In genomic region chr7:46422764-46423412, GRCm38 (mm10) we compare ENCODE assay signal across 8 mouse cellular contexts. TPM values are rescaled to one million over a fixed set of nuclear protein-coding genes. Genes with fewer than 3 reads are reported as not detected.
DNase-seq lines count a peak whose midpoint lies in the region; ATAC-seq and TF ChIP-seq lines count a peak whose summit lies in the region.

No protein-coding gene starts in this region.

- H3K9ac ChIP-seq in kidney, embryonic 14.5 days (ENCODE audit: low read depth, low read length) = no peak overlapping the region
- no peak overlapping the region for H3K9ac ChIP-seq in forebrain, embryonic 11.5 days (ENCODE audit: low read length)
- H3K9ac ChIP-seq in hindbrain, postnatal 0 days (replicated peaks; ENCODE audit: low read length) = no peak overlapping the region

- TF ChIP-seq POLR2A in bone marrow macrophage, adult 2 months (IDR thresholded peaks at IDR 0.05; ENCODE audit: borderline replicate concordance, low read depth, low read length) = no peak

- H3K4me2 ChIP-seq in kidney, embryonic 14.5 days (replicated peaks; ENCODE audit: low read depth, low read length) = no peak overlapping the region
- no peak overlapping the region; the same call in 1 of the 2 replicates for H3K4me2 ChIP-seq in forebrain, embryonic 11.5 days (ENCODE audit: low read depth, low read length, severe bottlenecking)
- 0 out of 2 replicates have a peak overlapping the region, but pooled peaks have one; percentile 22 for H3K4me2 ChIP-seq in hindbrain, postnatal 0 days (ENCODE audit: low read depth, low read length)

- H3K27me3 ChIP-seq in kidney, embryonic 14.5 days (ENCODE audit: control insufficient read depth, insufficient read depth, low read length) = no peaks in the 10 kb centered on the region
- no peaks in the 10 kb centered on the region for H3K27me3 ChIP-seq in forebrain, embryonic 11.5 days (ENCODE audit: control insufficient read depth, insufficient read depth, low read length)
- H3K27me3 ChIP-seq in hindbrain, postnatal 0 days (ENCODE audit: insufficient read depth, low read length) = no peaks in the 10 kb centered on the region
- H3K27me3 ChIP-seq in limb, embryonic 10.5 days (ENCODE audit: low read depth, poor library complexity, severe bottlenecking) = no peaks in the 10 kb centered on the region

- H3K9me3 ChIP-seq in kidney, embryonic 14.5 days (ENCODE audit: control insufficient read depth, low read length) = no peaks in the 10 kb centered on the region
- H3K9me3 ChIP-seq in forebrain, embryonic 11.5 days (ENCODE audit: control insufficient read depth, low read length) = no peaks in the 10 kb centered on the region
- no peaks in the 10 kb centered on the region for H3K9me3 ChIP-seq in hindbrain, postnatal 0 days (ENCODE audit: low read length)
- no peaks in the 10 kb centered on the region for H3K9me3 ChIP-seq in limb, embryonic 10.5 days (replicated peaks)

- H3K27ac ChIP-seq in kidney, embryonic 14.5 days (ENCODE audit: low read depth, low read length) = no peak overlapping the region
- H3K27ac ChIP-seq in bone marrow macrophage, adult 2 months (ENCODE audit: insufficient read depth, low read depth, low read length) = no peak overlapping the region
- 0 out of 2 replicates have a peak overlapping the region, but pooled peaks have one; percentile 6 for H3K27ac ChIP-seq in forebrain, embryonic 11.5 days (ENCODE audit: low read depth, low read length)
- peak overlapping the region; percentile 52 for H3K27ac ChIP-seq in hindbrain, postnatal 0 days
- H3K27ac ChIP-seq in limb, embryonic 10.5 days = no peak overlapping the region

- no peak overlapping the region for H3K4me3 ChIP-seq in kidney, embryonic 14.5 days (ENCODE audit: low read length)
- H3K4me3 ChIP-seq in bone marrow macrophage, adult 2 months (ENCODE audit: insufficient read depth, low read length) = no peak overlapping the region
- H3K4me3 ChIP-seq in forebrain, embryonic 11.5 days (ENCODE audit: low read depth, low read length) = no peak overlapping the region
- H3K4me3 ChIP-seq in hindbrain, postnatal 0 days (ENCODE audit: low read length) = no peak overlapping the region
- H3K4me3 ChIP-seq in limb, embryonic 10.5 days = no peak overlapping the region

- 66% methylated on average over 17 of the region's 18 CpGs for WGBS in kidney, embryonic 14.5 days
- WGBS in forebrain, embryonic 11.5 days = 49% methylated on average over 18 of the region's 18 CpGs
- 45% methylated on average over 14 of the region's 18 CpGs for WGBS in hindbrain, postnatal 0 days
- WGBS in limb, embryonic 10.5 days = 58% methylated on average over 18 of the region's 18 CpGs

- no peaks in the 10 kb centered on the region for H3K36me3 ChIP-seq in kidney, embryonic 14.5 days (ENCODE audit: control insufficient read depth, insufficient read depth, low read length)
- H3K36me3 ChIP-seq in forebrain, embryonic 11.5 days (ENCODE audit: control insufficient read depth, insufficient read depth, low read length) = no peaks in the 10 kb centered on the region
- H3K36me3 ChIP-seq in hindbrain, postnatal 0 days (ENCODE audit: insufficient read depth, low read length) = peaks cover 2% of the 10 kb centered on the region; the same call in 1 of the 2 replicates
- H3K36me3 ChIP-seq in limb, embryonic 10.5 days = no peaks in the 10 kb centered on the region

- DNase-seq in kidney, adult 11 months = peak; percentile 6
- peak; percentile 86 for DNase-seq in forebrain, embryonic 11.5 days (ENCODE audit: low spot score)
- peak; percentile 69 for DNase-seq in hindbrain, postnatal 0 days (ENCODE audit: low spot score)
- DNase-seq in limb, embryonic 10.5 days (ENCODE audit: low spot score) = peak; percentile 70
- DNase-seq in natural killer cell, adult 2 months (ENCODE audit: low spot score in 2 of 2) = peak; percentile 34 to 71
- peak; percentile 72 for DNase-seq in telencephalon, adult 2 months (ENCODE audit: low read depth, low spot score)

- peak; percentile 72 for TF ChIP-seq CTCF in bone marrow macrophage, adult 2 months (IDR thresholded peaks at IDR 0.05; ENCODE audit: low read depth, low read length)
- TF ChIP-seq CTCF in hindbrain, postnatal 0 days (IDR thresholded peaks at IDR 0.05; ENCODE audit: low read depth) = peak; percentile 78

- H3K4me1 ChIP-seq in kidney, embryonic 14.5 days (ENCODE audit: control insufficient read depth, insufficient read depth, low read length) = no peaks in the 10 kb centered on the region
- H3K4me1 ChIP-seq in bone marrow macrophage, adult 2 months (ENCODE audit: control insufficient read depth, insufficient read depth, low read length) = no peaks in the 10 kb centered on the region
- 0 out of 2 replicates have a peak, but pooled peaks cover 7% of the 10 kb centered on the region for H3K4me1 ChIP-seq in forebrain, embryonic 11.5 days (replicated peaks; ENCODE audit: control insufficient read depth, insufficient read depth, low read length)
- peaks cover 16% of the 10 kb centered on the region for H3K4me1 ChIP-seq in hindbrain, postnatal 0 days (ENCODE audit: insufficient read depth, low read length)
- H3K4me1 ChIP-seq in limb, embryonic 10.5 days = no peaks in the 10 kb centered on the region

- ATAC-seq in kidney, embryonic 14.5 days (ENCODE audit: low FRiP score, low TSS enrichment) = no peak
- ATAC-seq in forebrain, embryonic 11.5 days (replicated peaks; ENCODE audit: low FRiP score) = peak; percentile 83
- peak; percentile 52 for ATAC-seq in hindbrain, postnatal 0 days

RNA-seq across cellular contexts. Expression of gene Kcnc1, which starts 26.6 kb away (rescaled TPM):
- polyA plus RNA-seq in kidney, embryonic 14.5 days (2014; fragmentation: Nextera tagmentation; extraction: Ambion mirVana) = 0.07 TPM in 1 of 2 replicates, not detected in the other
- not detected in 2 replicates for polyA plus RNA-seq in bone marrow macrophage, adult 2 months (2012; ENCODE audit: insufficient read depth, insufficient read length, missing spikeins)
- 0.92 and 1.0 TPM in 2 replicates for polyA plus RNA-seq in forebrain, embryonic 11.5 days (2014; fragmentation: Nextera tagmentation; extraction: Ambion mirVana)
- total RNA-seq in hindbrain, postnatal 0 days (2014; rRNA removed) = 43.7 and 45.6 TPM in 2 replicates
- 25.0 and 25.6 TPM in 2 replicates for polyA plus RNA-seq in hindbrain, postnatal 0 days (2015; fragmentation: Nextera tagmentation; extraction: Ambion mirVana)
- polyA plus RNA-seq in limb, embryonic 10.5 days (2016; fragmentation: Nextera tagmentation; extraction: Ambion mirVana) = 0.03 TPM in 1 of 2 replicates, not detected in the other

RNA-seq across cellular contexts. Expression of gene Myod1, which starts 46.6 kb away (rescaled TPM):
- 0.34 and 0.37 TPM in 2 replicates for polyA plus RNA-seq in kidney, embryonic 14.5 days (2014; fragmentation: Nextera tagmentation; extraction: Ambion mirVana)
- not detected in 2 replicates for polyA plus RNA-seq in bone marrow macrophage, adult 2 months (2012; ENCODE audit: insufficient read depth, insufficient read length, missing spikeins)
- polyA plus RNA-seq in forebrain, embryonic 11.5 days (2014; fragmentation: Nextera tagmentation; extraction: Ambion mirVana) = not detected in 2 replicates
- 0.32 and 0.99 TPM in 2 replicates for total RNA-seq in hindbrain, postnatal 0 days (2014; rRNA removed)
- 0.20 and 0.37 TPM in 2 replicates for polyA plus RNA-seq in hindbrain, postnatal 0 days (2015; fragmentation: Nextera tagmentation; extraction: Ambion mirVana)
- polyA plus RNA-seq in limb, embryonic 10.5 days (2016; fragmentation: Nextera tagmentation; extraction: Ambion mirVana) = 1.3 and 13.8 TPM in 2 replicates

Comparison
In these comparisons a context has a peak if more than half of its experiments do, and no peak if none do; other contexts are left out.
1. DNase-seq: peak in every context shown above with its lines; median percentile 86 in forebrain, embryonic 11.5 days; 72 in telencephalon, adult 2 months; 70 in limb, embryonic 10.5 days; 69 in hindbrain, postnatal 0 days; 52 in natural killer cell, adult 2 months; 6 in kidney, adult 11 months.
2. H3K27ac ChIP-seq: peak in forebrain, embryonic 11.5 days (single experiment) and hindbrain, postnatal 0 days (single experiment); none in kidney, embryonic 14.5 days (single experiment), bone marrow macrophage, adult 2 months (single experiment) and limb, embryonic 10.5 days (single experiment).
3. RNA of gene Kcnc1, which starts 26.6 kb away (polyA plus RNA-seq): 25.0 to 25.6 TPM in hindbrain, postnatal 0 days; 0.92 to 1.0 TPM in forebrain, embryonic 11.5 days, 0.03 TPM in limb, embryonic 10.5 days, 0.07 TPM in kidney, embryonic 14.5 days and not detected in bone marrow macrophage, adult 2 months; every median in the first group is over 10 times any median in the second.